Mouse (Mus musculus) testis, adult 10 weeks (tissue): Measurements from ENCODE around the gene Gm49398. TPM values are rescaled to one million over a fixed set of nuclear protein-coding genes. Genes with fewer than 3 reads are reported as not detected.

Experiments used
- polyA plus RNA-seq: library from polyadenylated mRNA; stranded (reverse); fragments of 350-450 nt; fragmentation: Illumina TruSeq; extraction: RNeasy Lipid Tissue Mini Kit (QIAGEN cat#74804); gene quantifications from one replicate; pipeline ENCODE4 v1.2.3, GENCODE M21; 2014; ENCODE audit warnings: low read depth, low replicate concordance

Gene Gm49398
- polyA plus RNA-seq = not detected

GRCm38 (mm10) chr13:61288739-61289138, at the start of gene Gm49398:
Gene Gm49398, minus strand, starts transcription at chr13:61288839.

GRCm38 (mm10) chr13:61255258-61255657, 33.4 kb downstream of the Gm49398 start, which contains the start of gene Cts8:
Gene Cts8, minus strand, starts transcription at chr13:61255358.

GRCm38 (mm10) chr13:61203310-61203709, 85.3 kb downstream of the Gm49398 start, which contains the start of gene Cts6:
Gene Cts6, minus strand, starts transcription at chr13:61203410.

Other genes starting within 250 kb of the Gm49398 start
- not detected for gene Ctsq, start 248.2 kb downstream of the Gm49398 start, polyA plus RNA-seq
- not detected for gene Ctsr, start 124.6 kb downstream of the Gm49398 start, polyA plus RNA-seq
- gene Cts6, start 85.4 kb downstream of the Gm49398 start, polyA plus RNA-seq = not detected
- not detected for gene Cts8, start 33.5 kb downstream of the Gm49398 start, polyA plus RNA-seq
- not detected for gene Cts7, start 69.4 kb upstream of the Gm49398 start, polyA plus RNA-seq